Mouse (Mus musculus) olfactory bulb, adult 2 months (tissue): Measurements from ENCODE around the gene Mrtfa.

Experiments used
- CTCF ChIP-seq: fragments of 200-500 bp; IDR thresholded peaks from 2 replicates; pipeline ENCODE4 v1.5.1; 2012; ENCODE audit warnings: low read depth, mild to moderate bottlenecking, low read length, moderate library complexity; ENCODE audit not compliant: insufficient read depth
- POLR2A ChIP-seq: fragments of 200-500 bp; IDR thresholded peaks from 2 replicates; pipeline ENCODE4 v1.6.1; 2012; ENCODE audit warnings: mild to moderate bottlenecking, low read depth, low read length, moderate library complexity; ENCODE audit not compliant: insufficient read depth

- no peak for TF ChIP-seq POLR2A
- no peak for TF ChIP-seq CTCF
These were observed 1.8 kb upstream of the Mrtfa start for GRCm38 (mm10) chr15:81192316-81192715.
